Mouse (Mus musculus) embryonic facial prominence, embryonic 12.5 days (tissue): ENCODE measurements at regions not wholly inside any gene's neighbourhood (a gene's known extent, or its start where the extent isn't known, plus 50 kb on each side); places are given as distances from the start of the nearest gene placed in this dataset.

Experiments
- ATAC-seq: fragments of 200-750 bp; cut with Nextera tagmentation; 2 replicates; pipeline ENCODE4 v1.8.0; 2017; ENCODE audit not compliant: insufficient number of reproducible peaks, insufficient read depth, low FRiP score, low TSS enrichment
- H3K27ac ChIP-seq: fragments of 300-500 bp; sonication (generic); 2 replicates; pipeline ENCODE4 v1.5.1; 2016; ENCODE audit warnings: mild to moderate bottlenecking
- H3K27me3 ChIP-seq: fragments of 300-500 bp; sonication (generic); 2 replicates; pipeline ENCODE4 v1.6.1; 2016; ENCODE audit warnings: mild to moderate bottlenecking, moderate library complexity
- H3K36me3 ChIP-seq: fragments of 300-500 bp; sonication (generic); 2 replicates; pipeline ENCODE4 v1.6.1; 2016; ENCODE audit warnings: mild to moderate bottlenecking
- H3K4me1 ChIP-seq: fragments of 300-500 bp; sonication (generic); 2 replicates; pipeline ENCODE4 v1.6.1; 2016
- H3K4me2 ChIP-seq: fragments of 300-500 bp; sonication (generic); replicated peaks from 2 replicates; pipeline ENCODE4 v1.6.1; 2016; ENCODE audit warnings: mild to moderate bottlenecking, moderate library complexity
- H3K4me3 ChIP-seq: fragments of 300-500 bp; sonication (generic); 2 replicates; pipeline ENCODE4 v1.5.1; 2016; ENCODE audit warnings: mild to moderate bottlenecking
- H3K9ac ChIP-seq: fragments of 300-500 bp; sonication (generic); 2 replicates; pipeline ENCODE4 v1.6.1; 2016; ENCODE audit warnings: mild to moderate bottlenecking, moderate library complexity
- H3K9me3 ChIP-seq: fragments of 300-500 bp; sonication (generic); 2 replicates; pipeline ENCODE4 v1.6.1; 2016; ENCODE audit warnings: mild to moderate bottlenecking, moderate library complexity
- WGBS: fragments of 180-500 bp; shearing (Covaris S2); methylation state at CpG from one replicate; pipeline ENCODE4 v1.1.7; 2016; 5-methylcytosine and 5-hydroxymethylcytosine counted together

- Histone ChIP-seq H3K4me2 (no peak overlapping the region), H3K4me3 (no peak overlapping the region), H3K27ac (no peak overlapping the region), H3K36me3 (no peaks in the 10 kb centered on the region), H3K4me1 (no peaks in the 10 kb centered on the region), H3K27me3 (no peaks in the 10 kb centered on the region), H3K9me3 (no peaks in the 10 kb centered on the region), H3K9ac (no peak overlapping the region)
- ATAC-seq, result no peak
- WGBS, result 65% methylated on average over 2 of the region's 2 CpGs
Measured at GRCm38 (mm10) chr2:47878002-47878401, 935.9 kb upstream of the Acvr2a start.

- no peak overlapping the region for H3K27ac ChIP-seq
- H3K4me2 ChIP-seq, result no peak overlapping the region
- WGBS, result 92% methylated on average over 2 of the region's 2 CpGs
- no peak overlapping the region for H3K4me3 ChIP-seq
- no peaks in the 10 kb centered on the region for H3K9me3 ChIP-seq
- no peak overlapping the region for H3K9ac ChIP-seq
- no peak for ATAC-seq
- no peaks in the 10 kb centered on the region for H3K27me3 ChIP-seq
- no peaks in the 10 kb centered on the region for H3K36me3 ChIP-seq
- no peaks in the 10 kb centered on the region for H3K4me1 ChIP-seq
Measured at GRCm38 (mm10) chr2:47879071-47879470, 934.8 kb upstream of the Acvr2a start.

- no peaks in the 10 kb centered on the region for H3K36me3 ChIP-seq
- 90% methylated on average over 1 of the region's 1 CpGs for WGBS
- H3K27me3 ChIP-seq, result no peaks in the 10 kb centered on the region
- no peaks in the 10 kb centered on the region for H3K9me3 ChIP-seq
- ATAC-seq, result no peak
- no peak overlapping the region for H3K4me3 ChIP-seq
- H3K4me1 ChIP-seq, result no peaks in the 10 kb centered on the region
- H3K27ac ChIP-seq, result no peak overlapping the region
- no peak overlapping the region for H3K9ac ChIP-seq
- H3K4me2 ChIP-seq, result no peak overlapping the region
Measured at GRCm38 (mm10) chr2:47879796-47880195, 934.1 kb upstream of the Acvr2a start.

- no peak overlapping the region for H3K4me3 ChIP-seq
- no peaks in the 10 kb centered on the region for H3K4me1 ChIP-seq
- H3K27me3 ChIP-seq, result no peaks in the 10 kb centered on the region
- 72% methylated on average over 1 of the region's 1 CpGs for WGBS
- no peak overlapping the region for H3K9ac ChIP-seq
- H3K9me3 ChIP-seq, result no peaks in the 10 kb centered on the region
- no peak overlapping the region for H3K4me2 ChIP-seq
- H3K27ac ChIP-seq, result no peak overlapping the region
- ATAC-seq, result no peak
- H3K36me3 ChIP-seq, result no peaks in the 10 kb centered on the region
Measured at GRCm38 (mm10) chr2:47888166-47888565, 925.7 kb upstream of the Acvr2a start.

GRCm38 (mm10) chr2:47891366-47891765 is 922.5 kb upstream of the Acvr2a start:
- Histone ChIP-seq H3K27ac (no peak overlapping the region), H3K9me3 (no peaks in the 10 kb centered on the region), H3K27me3 (no peaks in the 10 kb centered on the region), H3K9ac (no peak overlapping the region), H3K4me1 (no peaks in the 10 kb centered on the region), H3K4me2 (no peak overlapping the region), H3K4me3 (no peak overlapping the region), H3K36me3 (no peaks in the 10 kb centered on the region)
- WGBS, result 39% methylated on average over 1 of the region's 1 CpGs
- no peak for ATAC-seq

DNA sequence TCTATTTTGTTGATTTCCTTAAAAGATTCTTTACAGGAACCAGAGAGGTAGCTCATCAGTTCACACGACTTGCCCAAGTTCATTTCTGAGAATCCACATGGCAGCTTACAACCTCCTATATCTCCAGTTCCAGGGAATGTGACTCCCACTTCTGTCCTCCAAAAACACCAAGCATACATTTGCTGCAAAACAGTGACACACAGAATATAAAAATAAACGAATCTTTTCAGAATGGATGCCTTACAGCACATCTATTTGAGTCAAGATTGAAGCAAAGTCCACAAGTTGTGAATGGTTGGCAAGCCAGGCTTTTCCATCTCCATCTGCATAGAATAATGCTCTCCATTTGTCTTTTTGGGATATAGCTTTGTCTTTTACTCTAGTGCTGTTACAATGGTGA is 921.0 kb upstream of the Acvr2a start:
- Histone ChIP-seq H3K27me3 (no peaks in the 10 kb centered on the region), H3K9me3 (no peaks in the 10 kb centered on the region), H3K4me2 (no peak overlapping the region), H3K9ac (no peak overlapping the region), H3K4me1 (no peaks in the 10 kb centered on the region), H3K27ac (no peak overlapping the region), H3K36me3 (no peaks in the 10 kb centered on the region), H3K4me3 (no peak overlapping the region)
- 77% methylated on average over 2 of the region's 2 CpGs for WGBS
- no peak for ATAC-seq

GRCm38 (mm10) chr2:47894806-47895205 is 919.1 kb upstream of the Acvr2a start:
- ATAC-seq, result no peak
- Histone ChIP-seq H3K4me3 (no peak overlapping the region), H3K9ac (no peak overlapping the region), H3K27ac (no peak overlapping the region), H3K36me3 (no peaks in the 10 kb centered on the region), H3K4me1 (no peaks in the 10 kb centered on the region), H3K9me3 (no peaks in the 10 kb centered on the region), H3K27me3 (no peaks in the 10 kb centered on the region), H3K4me2 (no peak overlapping the region)

DNA sequence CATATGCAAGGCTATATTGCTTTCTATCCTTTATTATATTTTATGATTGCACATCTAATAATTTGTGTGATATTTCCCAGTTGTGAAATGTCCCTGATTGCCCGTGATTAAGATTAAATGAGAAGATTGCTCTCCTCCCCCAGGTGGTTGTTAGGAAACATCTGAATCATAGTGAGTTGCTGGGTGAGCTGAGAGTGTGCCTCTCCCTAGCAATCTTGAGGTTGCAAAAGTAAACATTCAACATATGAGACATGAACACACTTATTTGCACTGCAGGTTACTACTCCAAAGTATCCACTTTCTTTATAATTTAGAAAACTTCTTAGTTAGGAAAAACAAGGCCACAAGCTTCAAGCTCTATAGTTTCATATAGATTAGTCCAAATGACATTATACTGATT is 899.6 kb upstream of the Acvr2a start:
- H3K9me3 ChIP-seq, result no peaks in the 10 kb centered on the region
- H3K27ac ChIP-seq, result no peak overlapping the region
- no peaks in the 10 kb centered on the region for H3K27me3 ChIP-seq
- no peak overlapping the region for H3K9ac ChIP-seq
- 78% methylated on average over 1 of the region's 1 CpGs for WGBS
- H3K4me3 ChIP-seq, result no peak overlapping the region
- no peak for ATAC-seq
- no peak overlapping the region for H3K4me2 ChIP-seq
- H3K36me3 ChIP-seq, result no peaks in the 10 kb centered on the region
- no peaks in the 10 kb centered on the region for H3K4me1 ChIP-seq

GRCm38 (mm10) chr2:47914986-47915485 is 898.9 kb upstream of the Acvr2a start:
- 76% methylated on average over 4 of the region's 4 CpGs for WGBS
- Histone ChIP-seq H3K27ac (no peak overlapping the region), H3K27me3 (no peaks in the 10 kb centered on the region), H3K4me2 (no peak overlapping the region), H3K4me3 (no peak overlapping the region), H3K9me3 (no peaks in the 10 kb centered on the region), H3K9ac (no peak overlapping the region), H3K4me1 (no peaks in the 10 kb centered on the region), H3K36me3 (no peaks in the 10 kb centered on the region)
- ATAC-seq, result no peak

DNA sequence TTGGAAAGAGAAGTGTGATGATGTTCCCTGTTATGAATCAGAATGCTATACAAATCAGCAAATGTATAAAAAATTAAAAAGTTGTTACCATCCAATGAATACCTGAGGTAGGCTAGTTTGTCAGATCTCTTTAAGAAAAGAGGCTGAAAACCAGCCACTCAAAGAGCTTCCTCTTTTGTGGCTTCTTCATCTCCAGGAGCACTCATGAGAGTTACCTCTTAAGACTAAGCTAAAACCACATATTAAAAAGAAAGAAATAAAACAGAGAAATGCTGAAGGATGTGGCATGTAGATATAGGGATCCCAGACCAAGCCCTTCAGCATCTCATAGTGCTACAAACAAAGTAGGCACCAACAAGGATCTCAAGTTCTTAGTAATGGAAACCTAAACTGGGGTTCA is 890.9 kb upstream of the Acvr2a start:
- H3K27ac ChIP-seq, result no peak overlapping the region
- no peak overlapping the region for H3K9ac ChIP-seq
- no peaks in the 10 kb centered on the region for H3K36me3 ChIP-seq
- no peak overlapping the region for H3K4me3 ChIP-seq
- no peak overlapping the region for H3K4me2 ChIP-seq
- H3K4me1 ChIP-seq, result no peaks in the 10 kb centered on the region
- no peaks in the 10 kb centered on the region for H3K9me3 ChIP-seq
- no peaks in the 10 kb centered on the region for H3K27me3 ChIP-seq
- no peak for ATAC-seq

DNA sequence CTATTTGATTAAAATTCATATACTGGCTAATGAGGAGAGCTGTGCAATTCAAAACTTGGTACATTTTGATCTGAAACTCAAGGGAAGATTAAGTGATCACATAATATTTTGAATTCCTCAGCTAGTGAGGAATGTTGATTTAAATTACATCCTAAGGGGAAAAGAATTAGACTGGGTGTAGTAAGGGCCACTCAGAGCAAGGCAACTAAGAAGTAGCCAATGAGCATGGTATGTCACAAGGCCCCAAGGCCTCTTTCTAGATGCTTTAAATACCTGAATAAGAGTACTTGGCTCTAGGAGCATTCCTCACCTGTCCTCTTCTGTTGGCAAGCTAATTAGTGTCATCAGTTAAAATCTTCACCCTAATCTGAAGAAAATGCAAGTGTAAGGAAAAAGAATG is 887.3 kb upstream of the Acvr2a start:
- H3K4me2 ChIP-seq, result no peak overlapping the region
- H3K27ac ChIP-seq, result no peak overlapping the region
- H3K9ac ChIP-seq, result no peak overlapping the region
- no peak for ATAC-seq
- H3K4me1 ChIP-seq, result no peaks in the 10 kb centered on the region
- no peaks in the 10 kb centered on the region for H3K27me3 ChIP-seq
- H3K36me3 ChIP-seq, result no peaks in the 10 kb centered on the region
- H3K4me3 ChIP-seq, result no peak overlapping the region
- H3K9me3 ChIP-seq, result no peaks in the 10 kb centered on the region

DNA sequence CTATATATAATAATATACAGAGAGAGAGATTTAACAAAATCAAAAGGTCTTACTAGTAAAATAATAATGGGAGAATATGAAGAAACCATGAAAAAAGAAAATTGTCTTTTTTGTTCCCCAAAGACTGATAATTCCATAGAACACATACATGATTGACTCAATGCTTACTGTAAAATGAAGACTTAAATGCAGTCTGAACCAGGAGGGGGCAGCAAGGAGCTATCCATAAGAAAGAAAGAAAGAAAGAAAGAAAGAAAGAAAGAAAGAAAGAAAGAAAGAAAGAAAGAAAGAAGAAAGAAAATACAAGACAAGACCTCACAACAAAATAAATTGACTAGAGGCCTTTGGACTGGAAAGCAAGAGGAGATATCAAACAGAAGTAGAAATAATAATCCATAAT is 868.8 kb upstream of the Acvr2a start:
- Histone ChIP-seq H3K4me3 (no peak overlapping the region), H3K27ac (no peak overlapping the region), H3K36me3 (no peaks in the 10 kb centered on the region), H3K4me2 (no peak overlapping the region), H3K9me3 (no peaks in the 10 kb centered on the region), H3K27me3 (no peaks in the 10 kb centered on the region), H3K4me1 (no peaks in the 10 kb centered on the region), H3K9ac (no peak overlapping the region)
- no peak for ATAC-seq

GRCm38 (mm10) chr2:47991132-47991531 is 822.8 kb upstream of the Acvr2a start:
- no peak overlapping the region for H3K9ac ChIP-seq
- H3K4me2 ChIP-seq, result no peak overlapping the region
- ATAC-seq, result no peak
- no peak overlapping the region for H3K4me3 ChIP-seq
- no peaks in the 10 kb centered on the region for H3K9me3 ChIP-seq
- no peaks in the 10 kb centered on the region for H3K4me1 ChIP-seq
- WGBS, result 64% methylated on average over 1 of the region's 1 CpGs
- H3K36me3 ChIP-seq, result no peaks in the 10 kb centered on the region
- no peaks in the 10 kb centered on the region for H3K27me3 ChIP-seq
- H3K27ac ChIP-seq, result no peak overlapping the region
